Mouse (Mus musculus) forelimb bud, embryonic 11.5 days (tissue): ENCODE measurements around the gene Rbms1.

Experiments
- DNase-seq: peaks from one replicate; pipeline ENCODE4 v3.0.0-alpha.2; 2012; ENCODE audit warnings: low read depth, low spot score

The Rbms1 gene

DNA sequence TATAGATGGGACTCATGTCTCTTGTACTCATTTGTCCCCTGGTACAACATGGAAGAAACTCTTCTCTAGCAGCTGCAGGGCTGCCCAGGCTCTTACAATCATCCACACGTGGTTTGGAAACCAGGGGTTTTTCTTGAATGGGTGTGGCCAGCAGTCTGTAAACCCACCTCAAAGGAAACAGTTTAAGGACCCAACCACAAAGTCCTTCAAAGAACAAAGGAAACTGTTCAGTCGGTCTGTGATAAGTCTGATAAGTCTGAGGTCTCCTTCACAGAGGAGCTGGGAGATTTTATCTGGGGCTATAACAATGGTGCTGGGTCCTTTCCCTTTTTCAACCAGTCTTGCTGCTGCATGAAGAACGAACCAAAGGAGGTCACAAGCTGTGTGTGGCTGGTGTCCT, 188.5 kb downstream of the Rbms1 start:
- DNase-seq = no peak

DNA sequence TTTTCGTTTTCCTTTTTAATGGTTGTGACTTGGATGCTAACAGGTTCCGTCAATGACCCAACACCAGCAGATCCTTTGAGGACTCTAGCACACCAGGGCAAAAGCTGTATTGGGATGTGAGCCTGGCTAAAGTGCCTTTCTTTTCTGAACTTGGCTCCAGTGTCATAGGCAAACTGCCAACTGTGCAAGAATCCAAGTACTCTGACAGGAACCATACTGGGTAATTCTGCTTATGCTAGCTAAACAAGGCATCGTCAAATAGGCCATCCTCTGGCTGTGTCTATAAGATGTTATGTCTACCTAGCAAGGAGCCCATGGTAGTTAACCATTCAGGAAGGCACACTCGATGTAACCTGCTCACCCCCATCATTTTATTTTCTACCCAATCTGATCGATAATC, 189.4 kb downstream of the Rbms1 start:
- no peak for DNase-seq

DNA sequence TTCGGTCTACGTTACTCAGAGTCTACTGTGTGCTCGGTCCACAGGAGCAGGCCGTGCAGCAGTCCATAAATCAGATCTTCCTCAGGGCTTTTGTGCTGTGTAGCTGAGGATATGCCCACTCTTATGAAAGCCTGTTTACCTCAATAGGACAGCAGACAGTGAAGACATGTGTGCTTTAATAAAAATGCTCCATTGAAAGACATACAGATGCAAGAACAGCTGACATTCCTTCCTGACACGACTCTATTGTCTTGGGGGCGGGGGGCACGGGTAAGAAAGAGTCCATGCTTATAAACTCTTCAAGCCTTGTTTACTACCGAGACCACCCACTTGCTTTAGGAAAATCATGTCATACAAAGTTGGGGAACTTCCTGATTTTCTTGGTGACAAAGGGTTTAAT, 196.6 kb downstream of the Rbms1 start:
- no peak for DNase-seq

DNA sequence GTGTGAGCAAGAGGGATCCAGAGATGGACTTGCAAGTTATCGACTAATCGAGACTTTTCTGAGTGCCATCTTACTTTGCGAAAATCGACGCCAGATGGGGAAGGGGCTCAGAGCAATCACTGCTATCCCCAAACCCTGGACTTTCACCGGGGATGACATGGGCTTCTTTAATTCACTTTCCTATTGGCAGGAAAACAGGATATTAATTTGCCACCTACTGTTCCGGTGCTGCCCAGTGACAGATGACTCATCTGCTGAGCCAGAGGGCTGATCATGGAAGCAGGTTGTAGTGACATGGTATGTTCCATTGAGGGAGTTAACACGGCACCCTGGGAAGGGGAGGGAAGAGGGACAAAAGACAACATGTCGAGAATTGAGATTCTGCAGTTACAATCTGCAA, 206.8 kb downstream of the Rbms1 start:
- no peak for DNase-seq

DNA sequence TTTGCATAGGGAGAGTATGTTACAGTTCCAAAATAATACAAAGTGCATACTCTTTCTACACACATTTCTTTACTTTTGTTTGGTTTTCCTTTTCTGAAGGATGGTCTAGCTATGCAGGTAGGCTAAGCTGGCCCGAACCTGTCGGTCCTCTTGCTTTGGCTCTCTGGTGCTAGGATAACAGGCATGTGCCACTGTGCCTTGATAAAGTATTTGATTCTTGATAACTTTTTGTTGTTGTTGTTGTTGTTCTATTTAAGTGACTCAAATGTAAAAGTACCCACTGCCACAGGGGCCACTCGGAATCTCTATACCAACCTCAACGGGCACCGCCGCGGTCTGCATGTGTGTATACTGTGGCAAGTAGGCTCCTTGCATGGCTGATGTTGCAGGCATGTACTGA, 207.9 kb downstream of the Rbms1 start:
- no peak for DNase-seq

DNA sequence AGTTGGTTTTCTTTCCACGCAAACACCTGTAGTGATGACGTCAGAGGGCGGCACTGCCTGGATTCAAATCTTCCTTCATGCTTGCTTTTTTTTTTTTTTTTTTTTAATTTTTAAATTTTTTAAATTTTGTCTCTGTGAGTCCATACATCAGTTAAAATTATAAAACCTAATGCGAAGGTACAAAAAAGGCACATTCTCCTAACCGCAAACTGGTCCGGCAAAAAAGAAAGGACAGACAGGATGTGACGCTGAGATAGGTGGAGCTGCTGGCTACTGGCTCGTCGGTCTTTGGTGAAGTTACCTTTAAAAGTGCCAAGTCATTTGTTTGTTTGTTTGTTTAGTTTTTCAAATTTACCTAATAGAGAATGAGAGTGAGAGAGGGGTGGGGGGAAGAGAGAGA, 211.7 kb downstream of the Rbms1 start:
- DNase-seq = no peak

DNA sequence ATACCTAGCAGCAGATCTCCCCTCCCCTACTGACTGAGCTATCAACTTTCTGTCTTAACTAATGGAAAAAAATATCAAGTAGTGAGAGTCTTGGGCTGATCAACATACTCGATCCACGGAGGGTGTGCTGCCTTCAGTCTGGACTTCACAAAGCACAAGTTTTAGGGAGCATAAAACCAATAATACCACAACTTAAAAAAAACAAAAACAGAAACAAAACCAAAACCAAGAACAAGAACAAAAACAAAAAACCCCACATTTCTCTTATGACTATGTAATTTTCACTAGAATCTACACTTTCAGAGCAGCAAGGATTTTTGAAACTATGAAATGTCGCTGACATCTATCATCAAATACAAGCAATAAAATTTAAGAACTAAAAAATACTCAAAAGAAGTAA, 212.4 kb downstream of the Rbms1 start:
- DNase-seq = no peak

DNA sequence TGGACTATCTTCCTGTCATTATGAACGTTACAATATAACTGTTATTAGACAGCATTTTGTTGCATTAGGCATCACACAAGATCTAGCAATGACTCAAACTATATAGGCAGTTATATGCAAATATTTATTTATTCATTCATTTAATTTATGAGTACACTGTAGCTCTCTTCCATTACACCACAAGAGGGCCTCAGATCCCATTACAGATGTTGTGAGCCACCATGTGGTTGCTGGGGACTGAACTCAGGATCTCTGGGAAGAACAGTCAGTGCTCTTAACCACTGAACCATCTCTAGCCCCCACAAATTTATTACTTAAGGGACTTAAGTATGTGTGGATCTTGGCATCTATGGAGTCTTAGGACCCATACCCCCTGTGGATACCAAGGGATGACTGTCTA, 214.4 kb downstream of the Rbms1 start:
- no peak for DNase-seq

DNA sequence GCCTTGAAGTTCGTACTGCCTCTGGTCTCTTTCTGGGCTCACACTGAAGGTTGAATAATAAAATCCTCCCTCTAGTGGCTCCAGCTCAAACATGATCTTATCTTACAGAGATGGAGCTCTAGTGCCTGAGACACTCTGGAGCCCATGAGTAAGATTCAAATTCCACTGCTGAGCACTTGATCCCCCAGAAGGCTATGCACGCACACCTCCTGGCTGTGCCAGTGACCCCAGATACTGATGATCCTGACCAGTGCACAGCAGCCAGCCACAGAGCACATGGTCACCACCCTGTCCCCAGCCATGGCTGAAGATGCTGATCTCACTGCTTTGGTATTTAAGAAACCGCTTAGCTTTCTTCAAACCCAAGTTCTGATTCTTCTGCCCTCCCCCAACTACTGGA, 215.4 kb downstream of the Rbms1 start:
- DNase-seq = no peak

DNA sequence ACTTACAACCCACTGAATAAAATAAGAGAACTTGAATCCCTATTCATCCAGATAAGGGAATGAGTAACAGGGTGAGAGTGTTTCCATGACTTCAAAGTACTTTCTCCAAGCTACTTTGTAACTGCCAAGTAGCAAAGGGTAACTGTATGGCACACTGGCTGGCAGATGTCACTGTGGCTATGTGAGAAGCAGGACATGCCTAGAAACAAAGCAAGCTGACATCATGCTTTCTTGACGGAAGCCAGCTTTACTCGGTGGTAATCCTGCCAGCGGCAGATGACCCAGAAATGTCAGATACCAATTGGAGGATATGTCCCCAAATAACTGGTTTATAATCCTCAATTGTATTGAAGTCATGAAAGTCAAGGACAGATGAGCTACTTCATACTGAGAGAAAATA, 218.3 kb downstream of the Rbms1 start:
- no peak for DNase-seq

DNA sequence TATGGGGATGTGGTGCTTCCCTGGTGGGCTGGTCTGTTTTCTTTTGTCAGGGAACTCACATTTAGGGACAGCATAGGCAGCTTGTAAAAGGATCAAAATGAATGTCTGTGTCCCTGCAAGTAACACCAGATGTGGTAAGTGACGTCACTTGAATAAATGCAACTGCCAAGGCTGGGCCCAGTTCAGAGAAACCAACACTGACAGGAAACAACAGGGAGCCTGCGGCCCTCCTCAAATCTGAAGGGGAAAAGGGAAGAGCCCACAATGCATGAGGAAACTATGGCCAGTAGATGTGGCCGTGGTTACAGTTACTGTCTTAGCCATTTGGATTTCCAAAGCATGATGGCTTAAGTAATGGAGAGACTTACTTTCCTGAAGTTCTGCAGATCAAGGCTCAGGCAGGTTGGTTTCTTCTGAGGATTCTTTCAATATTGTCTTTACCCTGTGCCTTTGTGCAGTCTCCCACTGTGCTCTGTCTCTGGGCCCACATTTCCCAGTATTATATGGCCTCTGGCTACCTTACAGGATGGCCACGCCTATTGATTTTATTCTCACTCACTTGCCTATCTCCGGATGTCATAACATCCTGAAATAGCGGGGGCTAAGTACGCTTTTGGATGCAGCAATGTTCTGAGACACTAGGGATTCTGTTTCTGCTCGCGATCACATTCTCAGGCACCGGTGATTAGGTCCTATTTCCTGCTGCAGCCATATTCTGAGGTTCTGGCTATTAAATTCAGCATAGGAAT, 223.4 kb downstream of the Rbms1 start:
- DNase-seq = no peak

DNA sequence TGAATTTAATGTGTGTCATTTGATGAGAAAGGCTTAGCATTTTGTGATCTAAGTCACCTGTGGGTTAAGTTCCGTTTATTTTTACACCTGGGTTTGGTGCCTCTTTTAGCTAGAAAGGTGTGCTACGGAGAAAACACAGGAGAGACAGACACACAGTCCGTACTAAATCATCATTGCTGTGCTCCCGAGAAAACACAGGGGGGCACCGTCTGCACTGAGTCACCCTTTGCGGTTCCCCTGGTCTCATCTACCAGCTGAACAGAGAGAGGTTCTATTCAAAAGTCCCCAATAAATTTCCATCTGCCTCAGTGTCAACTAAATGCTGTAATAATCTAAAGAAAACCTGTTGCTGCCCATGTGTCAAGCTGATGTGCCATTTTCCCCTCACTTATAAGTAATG, 232.1 kb downstream of the Rbms1 start:
- DNase-seq = no peak

DNA sequence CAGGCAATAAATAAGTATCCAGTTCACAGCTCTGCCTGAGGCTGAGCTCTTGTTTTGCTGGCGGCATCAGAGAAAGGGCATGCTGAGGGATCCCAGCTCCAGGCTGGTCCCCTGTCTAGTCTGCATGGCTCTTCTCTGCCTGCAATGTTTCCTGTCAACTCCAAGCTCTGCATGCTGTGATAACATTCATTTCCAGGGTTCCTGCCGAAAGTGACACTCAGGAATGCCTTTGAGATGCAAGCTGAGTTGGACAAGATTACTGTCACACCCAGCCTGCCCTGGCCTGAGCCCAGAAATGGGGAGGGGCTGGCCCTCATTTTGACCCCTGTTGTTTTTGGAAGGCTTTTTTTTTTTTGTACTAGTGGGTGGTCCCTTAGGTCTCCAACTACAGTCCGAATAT, 233.0 kb downstream of the Rbms1 start:
- no peak for DNase-seq

DNA sequence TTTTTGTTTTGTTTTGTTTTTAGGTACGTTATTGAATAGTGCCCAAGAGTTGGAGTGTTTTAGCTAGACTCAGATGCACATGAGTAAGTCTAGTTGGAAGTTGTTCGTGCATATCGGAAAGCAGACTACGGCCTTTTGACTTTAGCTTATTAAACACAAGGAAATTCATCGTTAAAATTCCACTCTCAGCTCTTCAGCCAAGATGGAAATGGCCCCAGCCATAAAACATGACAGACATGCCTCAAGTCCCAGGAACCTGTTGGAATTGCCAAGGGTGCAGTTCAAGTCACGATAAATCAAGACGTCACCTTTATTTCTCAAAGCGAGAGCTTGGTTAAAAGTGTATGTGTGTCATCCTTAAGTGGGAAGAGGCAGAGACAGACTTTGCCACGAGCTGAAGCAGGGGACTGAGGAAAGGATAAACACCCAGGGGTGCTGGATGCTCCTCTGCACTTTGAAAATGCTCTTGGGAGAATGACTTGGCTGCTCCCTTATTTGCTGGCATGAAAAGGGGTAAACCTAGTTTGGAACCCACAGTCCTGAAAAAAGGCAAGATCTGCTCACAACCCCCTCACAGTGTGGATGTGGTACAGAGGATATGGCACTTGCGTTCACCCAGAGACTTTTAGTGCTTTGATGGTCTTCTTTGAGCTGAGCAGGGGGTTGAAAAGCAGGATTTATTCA, 233.9 kb downstream of the Rbms1 start:
- no peak for DNase-seq

DNA sequence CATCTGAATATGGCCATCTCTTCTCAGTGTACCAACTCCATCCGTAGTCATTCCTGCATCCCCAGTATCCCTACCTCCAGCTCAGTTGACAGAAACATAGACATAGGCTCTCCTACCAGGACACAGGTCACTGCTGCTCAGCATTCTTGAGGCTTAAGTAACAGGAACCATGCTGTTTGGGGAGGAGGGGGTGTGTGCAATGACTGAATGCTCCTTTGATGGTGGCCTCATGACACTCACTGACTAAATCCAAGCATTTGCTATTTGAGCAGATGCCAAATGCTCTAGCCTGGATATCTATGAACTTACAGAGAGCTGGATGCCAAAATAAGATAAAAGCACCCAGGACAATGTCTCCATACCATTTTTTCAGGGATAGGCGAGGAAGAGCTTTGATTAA, 238.3 kb downstream of the Rbms1 start:
- DNase-seq = no peak

DNA sequence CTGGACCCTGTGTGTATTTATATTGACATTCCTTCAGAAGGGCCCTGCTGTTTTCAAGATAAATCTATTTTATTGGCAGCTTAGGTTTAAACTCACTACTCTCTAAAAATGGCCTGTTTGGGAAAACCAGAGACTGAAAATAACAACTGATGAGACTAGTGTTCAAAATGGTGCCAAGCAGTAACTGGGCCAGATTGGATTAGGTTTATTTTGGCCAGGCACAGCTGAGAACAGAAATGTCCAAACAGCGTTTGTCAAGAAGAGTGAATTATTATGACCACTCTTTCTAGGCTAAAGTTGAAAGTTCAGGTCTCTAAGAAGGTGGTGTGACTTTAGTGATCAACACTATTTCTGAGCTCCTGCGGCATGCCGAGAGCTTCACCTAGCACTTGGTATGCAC, 240.0 kb downstream of the Rbms1 start:
- DNase-seq = no peak

DNA sequence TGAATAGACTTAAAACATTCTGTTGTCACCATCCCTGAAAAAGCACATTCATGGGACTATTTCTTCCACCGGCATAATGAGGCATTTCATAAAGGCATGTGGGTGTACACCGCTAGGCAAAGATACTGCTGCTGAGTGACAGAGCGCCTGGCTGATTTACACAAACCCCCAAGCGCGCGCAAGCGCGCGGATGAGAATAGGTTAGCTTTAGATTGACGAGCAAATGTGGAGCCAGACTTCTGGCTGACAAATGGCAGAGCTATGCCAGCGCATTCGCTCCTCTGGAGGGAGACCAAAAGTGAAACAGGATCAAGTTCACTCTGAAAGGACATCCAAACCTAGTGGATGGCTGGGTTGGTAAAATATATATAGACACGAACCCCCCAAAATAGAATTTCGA, 240.5 kb downstream of the Rbms1 start, which contains the start of gene Itgb6:
Itgb6 (minus strand) TSS at position 130 of the 400 bp plus-strand sequence.
- DNase-seq = no peak

DNA sequence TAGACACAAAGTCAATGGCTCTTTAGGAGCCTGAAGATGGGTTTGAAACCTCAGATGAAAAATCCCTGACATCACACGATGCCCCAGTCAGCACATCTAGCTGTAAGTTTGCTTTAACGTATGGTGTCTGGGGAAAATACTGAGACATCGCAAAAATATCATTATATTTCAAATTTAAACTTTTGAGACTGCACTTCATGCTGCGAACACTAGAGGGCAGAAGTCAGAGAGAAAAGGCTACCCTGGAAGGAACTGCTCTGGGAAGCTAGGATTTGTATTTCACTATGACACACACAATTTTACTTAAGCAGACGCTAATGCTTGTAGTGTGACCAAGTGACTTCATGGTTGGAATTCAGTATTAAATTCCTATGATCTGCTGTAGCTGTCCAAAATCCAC, 242.1 kb downstream of the Rbms1 start:
- peak; percentile 46 for DNase-seq

DNA sequence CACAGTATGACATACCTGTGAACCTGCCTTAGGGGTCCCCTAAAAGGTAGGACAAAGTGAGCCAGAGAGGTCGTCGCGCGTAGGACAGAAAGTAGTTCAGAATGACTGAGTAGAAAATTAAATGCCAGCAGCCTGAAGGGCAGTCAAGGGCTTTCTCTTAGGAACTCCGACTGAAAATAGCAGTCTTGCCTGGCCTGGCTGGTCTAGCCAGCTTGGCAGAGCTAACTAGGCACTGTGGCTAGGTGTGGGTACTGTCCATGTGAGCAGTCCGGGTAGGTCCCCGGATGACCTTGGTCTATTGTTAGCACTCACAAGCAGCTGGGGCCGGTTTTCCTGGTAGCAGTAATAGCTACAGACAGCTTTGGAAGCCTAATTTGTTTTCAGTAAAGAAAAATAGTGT, 242.8 kb downstream of the Rbms1 start:
- DNase-seq = no peak

DNA sequence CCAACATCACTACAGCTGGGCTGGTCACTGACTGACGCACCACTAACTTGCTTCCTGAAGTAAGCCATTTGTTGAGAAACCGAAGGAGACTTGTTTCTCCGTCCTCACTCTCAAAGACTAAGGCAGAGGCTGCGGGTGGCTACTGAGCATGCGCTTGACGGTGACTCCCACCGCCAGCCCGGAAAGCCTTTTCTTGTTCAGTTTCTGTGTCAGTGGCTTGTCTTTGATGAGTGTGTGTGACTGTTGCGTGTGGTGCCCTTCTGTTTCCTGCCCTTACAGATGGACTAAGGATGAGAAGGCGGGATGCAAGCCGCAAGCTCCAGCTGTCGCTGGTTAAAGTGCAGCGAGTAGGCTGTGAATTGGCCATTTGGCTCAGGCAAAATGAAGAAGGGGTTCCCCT, 245.6 kb downstream of the Rbms1 start:
- no peak for DNase-seq

DNA sequence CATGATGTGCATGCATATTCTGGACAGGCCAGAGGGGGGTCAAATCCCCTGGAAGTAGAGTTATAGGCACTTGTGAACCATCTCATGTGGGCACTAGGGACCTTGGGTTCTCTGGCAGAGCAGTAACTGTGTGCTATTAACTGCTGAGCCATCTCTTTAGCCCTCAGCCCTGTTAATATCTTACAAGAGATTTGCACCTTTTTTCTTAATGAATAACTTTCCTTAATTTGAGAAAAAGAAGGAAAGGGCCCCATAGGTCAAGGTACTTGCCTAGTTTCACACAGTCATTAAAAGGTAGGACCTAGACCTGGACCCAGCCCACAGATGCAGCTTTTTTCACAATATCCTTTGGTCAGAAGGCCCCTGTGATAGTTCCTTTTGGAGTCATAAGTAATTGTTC, 246.4 kb downstream of the Rbms1 start:
- DNase-seq = no peak

DNA sequence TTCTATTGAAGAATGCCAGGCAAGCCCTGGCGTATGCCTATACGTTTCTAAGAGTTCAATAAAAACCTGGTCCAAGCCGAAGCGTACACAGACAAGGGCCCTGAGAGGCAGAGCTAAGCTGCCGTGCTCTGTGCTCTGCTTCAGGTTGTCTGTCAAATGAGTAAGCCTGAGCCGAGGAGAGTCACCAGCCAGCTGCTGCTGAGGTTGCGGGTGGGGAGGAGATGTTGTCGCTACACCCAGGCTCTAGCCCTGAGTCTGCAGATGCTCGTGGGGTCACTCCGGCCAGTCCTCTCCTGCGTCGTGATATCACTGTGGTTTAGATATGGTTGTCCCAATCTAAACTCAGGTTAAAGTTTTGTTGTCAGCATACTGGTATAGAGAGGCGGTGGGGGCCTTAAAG, 247.2 kb downstream of the Rbms1 start:
- no peak for DNase-seq

DNA sequence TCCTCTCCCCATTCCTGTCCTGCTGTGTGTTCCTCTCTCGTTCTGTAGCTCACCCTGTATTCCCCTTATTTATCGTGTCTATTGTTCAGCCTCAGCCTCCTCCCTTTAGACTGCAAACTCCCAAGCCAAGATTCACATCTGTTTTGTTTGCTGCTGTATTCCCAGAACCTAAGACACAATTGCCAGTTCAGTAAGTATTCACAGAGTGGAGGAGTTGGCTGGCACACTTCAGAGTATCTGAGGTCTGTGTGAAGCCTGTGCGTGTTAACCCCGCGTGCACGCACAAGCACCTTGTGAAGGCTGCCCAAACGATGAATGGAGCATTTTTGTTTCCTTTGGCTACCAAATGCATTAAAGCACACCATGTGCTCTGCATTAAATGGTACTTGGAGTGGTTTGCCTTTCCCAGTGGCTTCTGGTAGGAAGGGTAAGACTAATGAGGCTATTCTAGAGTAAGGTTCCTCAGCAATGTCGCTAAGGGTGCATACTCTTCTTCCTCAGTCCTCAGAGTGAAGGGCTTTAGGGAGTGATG, 248.0 kb downstream of the Rbms1 start:
- peak; percentile 42 for DNase-seq
